Mouse (Mus musculus) spleen, adult 2 months (tissue): ENCODE results near the gene Slc24a2. TPM values are rescaled to one million over a fixed set of nuclear protein-coding genes. Genes with fewer than 3 reads are reported as not detected.

Experiments used
- DNase-seq, 2 experiments: peaks; one replicate each; pipeline versions ENCODE4 v3.0.0 to v3.0.0-alpha.2; 2012 to 2021; ENCODE audit warnings: low spot score in 2 of 2, low read depth in 1 of 2
- H3K27ac ChIP-seq: fragments of 200-500 bp; 2 replicates; pipeline ENCODE4 v1.5.1; 2012; ENCODE audit warnings: low read length, inconsistent platforms; ENCODE audit not compliant: insufficient read depth
- H3K27me3 ChIP-seq: fragments of 200-500 bp; 2 replicates; pipeline ENCODE4 v1.6.1; 2012; ENCODE audit warnings: mild to moderate bottlenecking, moderate library complexity, low read length, inconsistent platforms; ENCODE audit not compliant: control insufficient read depth, insufficient read depth
- H3K36me3 ChIP-seq: fragments of 200-500 bp; 2 replicates; pipeline ENCODE4 v1.6.1; 2012; ENCODE audit warnings: mild to moderate bottlenecking, low read length, inconsistent platforms; ENCODE audit not compliant: control insufficient read depth, insufficient read depth
- H3K4me1 ChIP-seq: fragments of 200-500 bp; 2 replicates; pipeline ENCODE4 v1.6.1; 2011; ENCODE audit warnings: inconsistent platforms; ENCODE audit not compliant: control insufficient read depth, insufficient read depth, insufficient read length
- H3K4me3 ChIP-seq: fragments of 200-500 bp; 2 replicates; pipeline ENCODE4 v1.5.1; 2011; ENCODE audit warnings: mild to moderate bottlenecking, inconsistent platforms; ENCODE audit not compliant: insufficient read depth, insufficient read length; ENCODE audit errors: extremely low read depth
- CTCF ChIP-seq: fragments of 200-500 bp; IDR thresholded peaks from 2 replicates; pipeline ENCODE4 v1.5.1; 2011; ENCODE audit warnings: mild to moderate bottlenecking, inconsistent platforms; ENCODE audit not compliant: insufficient read depth, insufficient read length, insufficient replicate concordance; ENCODE audit errors: extremely low read depth
- POLR2A ChIP-seq: fragments of 200-500 bp; IDR thresholded peaks from 2 replicates; pipeline ENCODE4 v1.6.1; 2011; ENCODE audit warnings: low read depth, low read length, inconsistent platforms
- WGBS: fragments of 180-500 bp; shearing (Covaris S2); methylation state at CpG from one replicate; pipeline ENCODE4 v1.1.7; 2018; 5-methylcytosine and 5-hydroxymethylcytosine counted together
- polyA plus RNA-seq: library from polyadenylated mRNA; depleted of rRNA; stranded (reverse); fragments of >200 nt; gene quantifications from 2 replicates; pipeline ENCODE4 v1.2.3, GENCODE M21; 2012

The Slc24a2 gene
- polyA plus RNA-seq, 1 experiment, result not detected

DNA sequence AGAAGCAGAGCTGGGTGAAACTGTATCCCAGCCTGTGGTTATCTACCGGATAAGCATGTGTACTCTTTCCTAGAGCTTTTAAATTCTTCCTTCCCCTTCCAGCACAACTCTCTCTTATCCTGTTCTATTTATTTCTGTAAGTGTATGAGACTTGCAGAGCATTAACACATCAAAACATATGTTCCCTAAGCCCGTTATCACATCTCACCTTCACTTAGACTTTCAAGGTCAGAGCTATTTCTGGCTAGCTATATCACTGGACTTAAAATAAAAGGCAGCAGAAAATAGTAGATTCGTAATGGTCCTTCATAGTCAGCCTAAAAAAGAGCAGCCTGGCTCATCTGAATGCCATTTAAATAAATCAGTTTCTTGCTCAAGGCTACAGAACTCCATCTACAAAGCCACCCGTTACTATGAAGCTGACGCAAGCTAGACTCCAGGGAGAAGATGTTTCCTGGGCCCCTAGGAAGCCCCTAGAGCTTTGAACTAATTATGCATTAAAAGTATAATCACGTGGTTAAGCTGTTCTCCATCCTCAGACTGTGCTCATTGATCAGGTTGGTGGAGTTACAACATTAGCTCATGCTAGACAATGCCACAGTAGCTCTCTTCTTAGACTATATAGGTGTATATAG lies 18.8 kb downstream of the Slc24a2 start:
- H3K27ac ChIP-seq, result no peak overlapping the region
- no peak for DNase-seq
- no peak overlapping the region for H3K4me3 ChIP-seq
- 77% methylated on average over 6 of the region's 6 CpGs for WGBS
- H3K36me3 ChIP-seq, result no peaks in the 10 kb centered on the region
- TF ChIP-seq POLR2A (no peak), CTCF (no peak)
- H3K4me1 ChIP-seq, result no peaks in the 10 kb centered on the region
- no peaks in the 10 kb centered on the region for H3K27me3 ChIP-seq

DNA sequence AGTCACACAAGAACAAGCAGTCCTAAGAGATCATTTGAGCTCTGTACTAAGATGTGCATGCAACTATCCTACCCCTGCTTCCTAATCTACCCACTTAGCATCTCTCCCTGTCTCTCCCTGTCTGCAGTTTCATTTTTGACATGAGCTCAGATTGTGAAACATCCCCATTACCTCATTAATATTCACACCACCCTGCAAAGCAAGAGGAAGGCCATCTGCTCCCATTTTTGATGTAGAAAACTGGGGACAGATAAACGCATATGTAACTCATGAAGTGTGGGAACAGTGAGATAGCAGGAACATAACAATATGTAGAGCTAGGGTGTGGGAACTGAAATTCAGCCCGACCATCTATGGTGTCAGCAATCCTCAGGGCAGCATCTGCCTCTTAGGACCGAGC lies 19.7 kb downstream of the Slc24a2 start:
- no peak overlapping the region for H3K4me3 ChIP-seq
- H3K4me1 ChIP-seq, result no peaks in the 10 kb centered on the region
- WGBS, result 83% methylated on average over 3 of the region's 3 CpGs
- DNase-seq, result no peak
- H3K36me3 ChIP-seq, result no peaks in the 10 kb centered on the region
- TF ChIP-seq POLR2A (no peak), CTCF (no peak)
- no peak overlapping the region for H3K27ac ChIP-seq
- H3K27me3 ChIP-seq, result no peaks in the 10 kb centered on the region

DNA sequence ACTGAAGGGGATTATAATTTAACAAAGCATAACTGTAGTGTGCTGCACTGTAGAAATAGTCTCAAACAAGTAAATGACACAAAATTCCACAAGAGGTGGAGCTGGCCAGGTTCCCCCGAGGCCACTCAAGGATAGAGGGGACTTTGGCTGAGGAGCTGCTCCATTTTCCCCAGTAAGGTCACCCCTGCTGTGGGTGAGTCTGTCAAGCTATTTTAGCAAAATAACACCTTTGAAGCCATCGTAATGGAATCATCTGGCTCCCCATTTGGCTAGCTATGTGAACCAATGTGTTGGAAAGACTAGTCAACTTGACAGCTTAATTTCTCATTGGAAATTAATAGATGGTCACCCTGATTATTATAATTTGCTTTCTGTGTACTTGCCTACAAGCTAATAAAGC lies 28.2 kb downstream of the Slc24a2 start:
- no peaks in the 10 kb centered on the region for H3K27me3 ChIP-seq
- TF ChIP-seq POLR2A, result no peak
- H3K4me3 ChIP-seq, result no peak overlapping the region
- no peak overlapping the region for H3K27ac ChIP-seq
- no peaks in the 10 kb centered on the region for H3K4me1 ChIP-seq
- WGBS, result 85% methylated on average over 2 of the region's 2 CpGs
- no peaks in the 10 kb centered on the region for H3K36me3 ChIP-seq
- DNase-seq, result no peak

DNA sequence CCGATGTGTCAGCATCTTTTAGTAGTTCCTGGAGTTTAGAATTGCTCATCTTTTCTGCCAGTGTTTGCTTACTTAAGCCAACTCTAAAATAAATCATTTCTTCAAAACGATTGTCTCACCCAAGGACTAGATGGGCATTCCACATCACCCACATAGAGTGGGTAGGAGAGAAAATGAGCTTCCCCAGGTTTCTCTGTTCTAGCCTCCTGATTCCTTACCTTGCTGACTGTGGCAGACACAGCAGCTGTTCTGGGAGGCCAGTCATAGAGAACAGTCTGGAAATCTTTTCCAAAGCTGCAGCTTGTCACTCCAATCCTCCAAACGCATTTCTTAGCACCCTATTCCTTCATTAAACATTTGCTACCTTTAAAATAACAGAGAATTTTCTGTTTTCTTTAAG lies 29.0 kb downstream of the Slc24a2 start:
- WGBS, result 80% methylated on average over 3 of the region's 3 CpGs
- no peak for TF ChIP-seq POLR2A
- no peak for TF ChIP-seq CTCF
- H3K27ac ChIP-seq, result no peak overlapping the region
- H3K4me3 ChIP-seq, result no peak overlapping the region
- H3K27me3 ChIP-seq, result no peaks in the 10 kb centered on the region
- H3K36me3 ChIP-seq, result no peaks in the 10 kb centered on the region
- no peak for DNase-seq
- H3K4me1 ChIP-seq, result no peaks in the 10 kb centered on the region

DNA sequence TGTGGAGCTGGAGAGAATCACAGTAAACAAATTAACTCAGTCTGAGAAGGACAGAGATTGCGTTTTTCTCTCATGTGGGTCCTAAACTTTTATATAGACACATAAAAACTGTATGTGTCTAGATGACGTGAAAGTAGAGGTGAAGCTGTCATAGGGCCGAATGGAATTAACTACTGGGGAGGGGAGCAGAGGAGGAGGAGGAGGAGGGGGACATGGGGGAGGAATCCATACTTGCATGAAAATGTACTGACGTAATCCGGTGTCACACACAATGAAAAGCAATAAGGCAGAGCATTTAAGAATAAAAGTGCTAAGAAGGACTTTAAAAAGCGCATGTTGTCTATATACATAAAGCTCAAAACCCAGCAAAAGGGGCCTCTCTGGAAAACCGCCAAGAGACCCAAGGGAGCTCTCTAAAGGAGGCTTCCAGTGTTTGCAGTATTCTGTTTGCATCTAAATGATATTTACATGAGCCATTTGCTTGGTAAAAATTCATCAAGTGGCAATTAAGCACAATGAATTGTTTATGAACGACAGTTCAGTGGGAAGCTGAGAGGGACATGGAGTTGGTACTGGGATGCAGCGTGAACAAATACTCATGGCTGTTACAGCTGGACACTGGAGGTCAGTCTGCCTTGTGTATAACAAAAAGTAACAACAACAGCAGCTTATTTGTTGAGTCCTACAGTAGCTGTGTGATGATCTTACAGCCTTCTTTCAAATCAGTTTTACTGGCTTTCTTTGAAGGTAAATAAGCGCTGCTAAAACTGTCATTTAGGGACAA lies 45.9 kb downstream of the Slc24a2 start:
- H3K27ac ChIP-seq, result no peak overlapping the region
- no peaks in the 10 kb centered on the region for H3K4me1 ChIP-seq
- TF ChIP-seq CTCF (no peak), POLR2A (no peak)
- no peaks in the 10 kb centered on the region for H3K36me3 ChIP-seq
- no peaks in the 10 kb centered on the region for H3K27me3 ChIP-seq
- DNase-seq, result no peak
- H3K4me3 ChIP-seq, result no peak overlapping the region
- 83% methylated on average over 10 of the region's 10 CpGs for WGBS

DNA sequence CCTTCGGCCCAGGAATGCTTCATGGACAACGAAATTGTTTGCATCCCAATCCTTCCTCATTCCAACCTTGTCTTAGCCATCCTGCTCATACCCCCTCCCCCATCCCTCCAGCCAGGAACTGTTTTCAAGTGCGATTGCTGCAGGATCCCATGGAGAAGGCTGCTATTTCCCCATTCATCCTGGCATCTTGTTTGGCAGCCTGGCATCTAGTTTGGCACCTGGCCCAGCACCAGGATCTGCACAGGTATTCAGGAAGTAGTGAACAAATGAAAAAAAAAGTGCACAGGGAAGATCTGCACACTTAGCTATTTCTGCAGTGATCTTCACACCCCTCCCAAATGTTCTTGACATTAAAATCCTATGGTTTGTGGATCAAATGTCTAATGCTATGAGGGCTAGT lies 53.2 kb downstream of the Slc24a2 start:
- Histone ChIP-seq H3K4me3 (no peak overlapping the region), H3K27me3 (no peaks in the 10 kb centered on the region), H3K36me3 (no peaks in the 10 kb centered on the region), H3K4me1 (no peaks in the 10 kb centered on the region), H3K27ac (no peak overlapping the region)
- TF ChIP-seq CTCF (no peak), POLR2A (no peak)
- WGBS, result 71% methylated on average over 3 of the region's 3 CpGs
- DNase-seq, result no peak

DNA sequence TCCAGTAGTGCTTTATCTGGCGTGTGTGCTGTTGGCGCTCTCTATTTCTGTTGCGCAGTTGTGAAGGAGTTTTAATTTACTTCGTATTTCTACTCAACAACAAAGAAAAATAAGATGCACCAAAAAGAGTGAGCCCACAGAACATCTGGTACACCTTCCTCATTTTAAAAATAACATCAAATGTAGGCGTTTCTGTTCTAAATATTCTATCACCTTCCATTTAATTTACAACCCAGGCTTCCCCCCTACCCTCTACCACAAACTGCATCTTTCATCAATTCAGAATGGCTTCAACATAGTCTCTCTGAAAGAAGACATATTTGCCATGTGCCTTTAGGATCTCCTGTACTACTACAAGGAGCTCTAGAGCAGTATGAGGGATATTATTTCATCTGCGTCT lies 66.3 kb downstream of the Slc24a2 start:
- Histone ChIP-seq H3K27me3 (no peaks in the 10 kb centered on the region), H3K4me3 (no peak overlapping the region)
- TF ChIP-seq POLR2A, result no peak
- no peak for TF ChIP-seq CTCF

More for the DNA sequence above, 66.3 kb downstream of the Slc24a2 start:
- no peaks in the 10 kb centered on the region for H3K4me1 ChIP-seq
- no peaks in the 10 kb centered on the region for H3K36me3 ChIP-seq
- no peak for DNase-seq
- WGBS, result 38% methylated on average over 6 of the region's 6 CpGs
- H3K27ac ChIP-seq, result no peak overlapping the region
